Mouse (Mus musculus): ENCODE data around the gene BC025920. TPM values are rescaled to one million over a fixed set of nuclear protein-coding genes. Genes with fewer than 3 reads are reported as not detected.

BC025920 gene
- total and polyA plus RNA-seq, 2 experiments = 0.55 to 0.56 TPM

DNA sequence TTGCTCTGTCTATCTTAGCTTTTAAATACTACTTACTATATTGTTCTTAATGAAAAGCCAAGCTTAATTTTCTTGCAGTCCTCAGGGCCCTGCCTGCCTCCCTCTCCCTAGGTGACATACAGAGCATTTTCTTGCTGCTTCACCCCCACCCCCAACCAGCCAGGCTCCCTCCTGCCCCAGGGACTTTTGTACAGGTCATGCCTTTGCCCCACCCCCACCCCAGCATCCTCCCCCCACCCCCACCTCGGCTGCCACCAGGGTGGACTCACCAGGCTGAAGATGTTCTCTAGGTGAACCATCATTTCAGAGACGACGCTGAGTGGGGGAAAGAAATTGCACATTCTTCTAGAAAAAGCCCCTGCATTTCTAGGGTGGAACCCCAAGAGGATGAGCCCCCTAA, 7.7 kb upstream of the BC025920 start:
- WGBS = 56% methylated on average over 3 of the region's 3 CpGs
- peaks cover 6% of the 10 kb centered on the region; the same call in 1 of the 2 replicates for H3K4me1 ChIP-seq (ENCODE audit: control insufficient read depth, insufficient read depth, low read length)
- H3K79me2 ChIP-seq (ENCODE audit: control insufficient read depth, insufficient read depth, low read length) = no peaks in the 10 kb centered on the region
- H3K36me3 ChIP-seq (ENCODE audit: control insufficient read depth, insufficient read depth, low read length) = no peaks in the 10 kb centered on the region
- no peak overlapping the region for H3K4me3 ChIP-seq (ENCODE audit: insufficient read depth, low read depth, low read length)
- TF ChIP-seq CTCF (IDR thresholded peaks at IDR 0.05; ENCODE audit: low read depth, low read length) (no peak), POLR2A (IDR thresholded peaks at IDR 0.05; ENCODE audit: extremely low read depth, insufficient read depth, low read length) (no peak)
- H3K27ac ChIP-seq (replicated peaks; ENCODE audit: insufficient read depth, low read depth, low read length) = no peak overlapping the region
- H3K27me3 ChIP-seq (ENCODE audit: control insufficient read depth, insufficient read depth, low read length) = no peaks in the 10 kb centered on the region
- no peak overlapping the region for H3K9ac ChIP-seq (ENCODE audit: low read depth, low read length)
- DNase-seq (ENCODE audit: extremely low read depth, low read depth, low spot score) = no peak

DNA sequence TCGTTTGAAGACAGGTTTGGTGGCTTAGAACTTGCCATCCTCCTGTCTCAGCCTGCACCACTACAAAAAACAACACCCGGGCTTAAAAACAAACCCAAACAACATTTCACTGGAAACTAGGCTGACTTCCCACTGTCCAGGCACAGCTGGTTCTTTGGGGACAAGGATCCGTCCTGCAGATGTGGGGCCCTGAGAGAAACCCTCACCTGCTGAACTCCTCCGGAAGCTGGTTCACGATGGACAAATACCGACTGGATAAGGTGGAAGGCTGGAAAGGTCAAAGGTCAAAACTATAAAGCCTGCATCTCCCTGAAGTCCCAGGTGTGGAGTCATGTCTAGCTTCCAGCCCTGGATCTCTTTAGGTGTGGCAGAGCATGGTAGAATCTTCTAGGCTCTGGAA, 7.2 kb upstream of the BC025920 start:
- no peak overlapping the region for H3K9ac ChIP-seq (ENCODE audit: low read depth, low read length)
- TF ChIP-seq POLR2A (IDR thresholded peaks at IDR 0.05; ENCODE audit: extremely low read depth, insufficient read depth, low read length) = no peak
- TF ChIP-seq CTCF (IDR thresholded peaks at IDR 0.05; ENCODE audit: low read depth, low read length) = no peak
- no peaks in the 10 kb centered on the region for H3K27me3 ChIP-seq (ENCODE audit: control insufficient read depth, insufficient read depth, low read length)
- no peak overlapping the region for H3K27ac ChIP-seq (replicated peaks; ENCODE audit: insufficient read depth, low read depth, low read length)
- peaks cover 6% of the 10 kb centered on the region; the same call in 1 of the 2 replicates for H3K4me1 ChIP-seq (ENCODE audit: control insufficient read depth, insufficient read depth, low read length)
- H3K36me3 ChIP-seq (ENCODE audit: control insufficient read depth, insufficient read depth, low read length) = no peaks in the 10 kb centered on the region
- DNase-seq (ENCODE audit: extremely low read depth, low read depth, low spot score) = no peak
- WGBS = 25% methylated on average over 6 of the region's 6 CpGs
- no peaks in the 10 kb centered on the region for H3K79me2 ChIP-seq (ENCODE audit: control insufficient read depth, insufficient read depth, low read length)
- no peak overlapping the region for H3K4me3 ChIP-seq (ENCODE audit: insufficient read depth, low read depth, low read length)

DNA sequence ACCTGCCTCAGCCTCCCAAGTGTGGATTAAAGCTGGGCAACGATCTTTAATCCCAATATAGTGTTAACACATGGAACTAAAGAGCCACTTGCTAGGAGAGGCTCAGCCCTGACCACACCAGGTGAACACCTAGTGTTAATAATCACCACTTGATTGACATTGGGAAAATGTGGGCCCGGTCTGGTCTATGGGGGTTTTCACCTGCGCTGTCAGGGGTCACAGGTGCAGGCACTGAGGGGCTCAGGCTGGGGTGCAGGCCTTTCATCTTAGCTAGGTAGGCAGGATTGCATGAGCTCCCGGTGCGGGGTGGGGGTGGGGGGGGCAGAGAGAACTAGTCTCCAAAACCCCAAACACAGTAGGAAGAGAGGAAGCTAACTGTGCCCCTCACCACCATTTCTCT, 6.4 kb upstream of the BC025920 start:
- Histone ChIP-seq H3K9ac (ENCODE audit: low read depth, low read length) (no peak overlapping the region), H3K4me1 (ENCODE audit: control insufficient read depth, insufficient read depth, low read length) (peaks cover 7% of the 10 kb centered on the region), H3K79me2 (ENCODE audit: control insufficient read depth, insufficient read depth, low read length) (no peaks in the 10 kb centered on the region), H3K4me3 (ENCODE audit: insufficient read depth, low read depth, low read length) (no peak overlapping the region), H3K36me3 (ENCODE audit: control insufficient read depth, insufficient read depth, low read length) (no peaks in the 10 kb centered on the region), H3K27me3 (ENCODE audit: control insufficient read depth, insufficient read depth, low read length) (no peaks in the 10 kb centered on the region), H3K27ac (replicated peaks; ENCODE audit: insufficient read depth, low read depth, low read length) (no peak overlapping the region)
- TF ChIP-seq POLR2A (IDR thresholded peaks at IDR 0.05; ENCODE audit: extremely low read depth, insufficient read depth, low read length) = no peak
- TF ChIP-seq CTCF (IDR thresholded peaks at IDR 0.05; ENCODE audit: low read depth, low read length) = no peak
- 79% methylated on average over 5 of the region's 5 CpGs for WGBS
- DNase-seq (ENCODE audit: extremely low read depth, low read depth, low spot score) = no peak

DNA sequence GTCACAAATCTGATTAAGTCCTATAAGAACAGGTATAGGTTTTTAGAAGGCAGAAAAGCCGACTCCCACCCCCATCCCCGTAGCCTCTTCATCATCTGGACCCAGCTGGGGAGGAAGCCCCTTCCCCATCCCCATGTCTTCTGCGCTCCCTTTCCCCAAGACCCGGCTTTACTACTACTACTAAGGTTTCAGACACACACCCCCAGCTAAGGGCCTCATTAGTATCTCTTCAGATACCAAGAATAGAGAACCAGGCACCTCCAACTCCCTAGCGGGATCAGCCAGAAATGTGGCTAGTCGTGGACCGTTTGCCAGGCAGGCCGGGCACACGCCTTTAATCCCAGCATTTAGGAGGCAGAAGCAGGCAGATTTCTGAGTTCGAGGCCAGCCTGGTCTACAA, 6.0 kb upstream of the BC025920 start:
- Histone ChIP-seq H3K79me2 (ENCODE audit: control insufficient read depth, insufficient read depth, low read length) (no peaks in the 10 kb centered on the region), H3K27me3 (ENCODE audit: control insufficient read depth, insufficient read depth, low read length) (no peaks in the 10 kb centered on the region), H3K4me3 (ENCODE audit: insufficient read depth, low read depth, low read length) (no peak overlapping the region), H3K9ac (ENCODE audit: low read depth, low read length) (no peak overlapping the region), H3K4me1 (ENCODE audit: control insufficient read depth, insufficient read depth, low read length) (peaks cover 10% of the 10 kb centered on the region), H3K27ac (replicated peaks; ENCODE audit: insufficient read depth, low read depth, low read length) (no peak overlapping the region), H3K36me3 (ENCODE audit: control insufficient read depth, insufficient read depth, low read length) (no peaks in the 10 kb centered on the region)
- 81% methylated on average over 10 of the region's 10 CpGs for WGBS
- TF ChIP-seq CTCF (IDR thresholded peaks at IDR 0.05; ENCODE audit: low read depth, low read length) (no peak), POLR2A (IDR thresholded peaks at IDR 0.05; ENCODE audit: extremely low read depth, insufficient read depth, low read length) (no peak)
- no peak for DNase-seq (ENCODE audit: extremely low read depth, low read depth, low spot score)

DNA sequence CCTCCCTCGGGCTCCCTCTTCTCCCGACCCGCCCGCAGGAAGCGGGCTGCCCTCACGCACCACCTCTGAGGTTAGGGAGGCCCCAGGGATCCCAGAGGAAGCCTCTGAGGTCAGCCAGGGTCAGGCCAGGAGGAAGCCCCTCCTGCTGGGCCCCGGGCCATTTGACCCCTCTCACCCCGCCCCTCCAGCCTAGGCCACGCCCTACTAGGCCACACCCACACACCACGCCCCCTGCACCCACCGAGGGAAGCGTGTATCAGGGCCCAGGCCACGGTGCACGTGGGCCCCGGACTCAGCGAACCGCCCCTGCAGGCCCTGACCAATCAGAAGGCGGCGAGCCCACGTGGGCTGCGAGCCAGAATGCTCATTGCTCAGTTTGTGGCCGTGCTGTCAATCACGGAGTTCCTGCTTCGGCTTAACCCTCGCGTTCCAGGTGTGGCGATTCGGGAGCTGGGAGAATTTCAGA, 5.3 kb upstream of the BC025920 start, which contains the start of gene Tle6:
Gene Tle6, minus strand, starts transcription at position 336 of the 466 bp plus-strand sequence.
- Histone ChIP-seq H3K79me2 (ENCODE audit: control insufficient read depth, insufficient read depth, low read length) (no peaks in the 10 kb centered on the region), H3K36me3 (ENCODE audit: control insufficient read depth, insufficient read depth, low read length) (no peaks in the 10 kb centered on the region), H3K27ac (replicated peaks; ENCODE audit: insufficient read depth, low read depth, low read length) (peak within 1 kb of the TSS; percentile 30), H3K4me3 (ENCODE audit: insufficient read depth, low read depth, low read length) (peak within 1 kb of the TSS; percentile 15; the same call in 1 of the 2 replicates), H3K9ac (ENCODE audit: low read depth, low read length) (peak within 1 kb of the TSS; percentile 47), H3K4me1 (ENCODE audit: control insufficient read depth, insufficient read depth, low read length) (peaks cover 10% of the 10 kb centered on the region), H3K27me3 (ENCODE audit: control insufficient read depth, insufficient read depth, low read length) (no peaks in the 10 kb centered on the region)
- no peak for TF ChIP-seq CTCF (IDR thresholded peaks at IDR 0.05; ENCODE audit: low read depth, low read length)
- TF ChIP-seq POLR2A (IDR thresholded peaks at IDR 0.05; ENCODE audit: extremely low read depth, insufficient read depth, low read length) = no peak
- WGBS = under 1% methylated on average over 28 of the region's 28 CpGs
- DNase-seq (ENCODE audit: extremely low read depth, low read depth, low spot score) = peak; percentile 87

DNA sequence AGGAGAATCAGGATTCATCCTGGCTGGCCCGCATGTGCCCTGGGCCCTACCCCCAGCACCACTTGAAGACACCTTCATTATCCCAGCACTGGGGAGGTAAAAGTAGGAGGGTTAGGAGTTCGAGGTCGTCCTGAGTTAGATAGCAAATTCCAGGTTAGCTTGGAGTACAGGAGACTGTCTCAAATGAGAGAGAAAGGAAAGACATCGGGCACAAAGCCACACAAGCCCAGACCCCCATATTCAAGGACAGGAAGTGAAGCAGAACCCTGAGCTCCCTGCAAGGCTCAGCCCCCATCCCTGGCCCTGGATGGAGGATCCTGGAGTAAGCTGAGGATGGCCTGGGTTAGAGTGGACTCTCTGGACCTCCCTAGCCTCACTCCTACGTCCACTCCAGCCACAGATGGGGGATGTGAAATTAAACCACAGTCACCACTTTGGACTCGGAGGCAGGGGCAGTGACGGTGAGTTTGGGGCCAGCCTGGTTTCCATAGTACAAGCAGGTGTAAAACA, 4.6 kb upstream of the BC025920 start:
- no peaks in the 10 kb centered on the region for H3K36me3 ChIP-seq (ENCODE audit: control insufficient read depth, insufficient read depth, low read length)
- WGBS = 45% methylated on average over 7 of the region's 7 CpGs
- DNase-seq (ENCODE audit: extremely low read depth, low read depth, low spot score) = no peak
- peak overlapping the region; percentile 47; the same call in 1 of the 2 replicates for H3K9ac ChIP-seq (ENCODE audit: low read depth, low read length)
- no peaks in the 10 kb centered on the region for H3K79me2 ChIP-seq (ENCODE audit: control insufficient read depth, insufficient read depth, low read length)
- TF ChIP-seq POLR2A (IDR thresholded peaks at IDR 0.05; ENCODE audit: extremely low read depth, insufficient read depth, low read length) (no peak), CTCF (IDR thresholded peaks at IDR 0.05; ENCODE audit: low read depth, low read length) (no peak)
- H3K27ac ChIP-seq (replicated peaks; ENCODE audit: insufficient read depth, low read depth, low read length) = peak overlapping the region; percentile 30
- no peaks in the 10 kb centered on the region for H3K27me3 ChIP-seq (ENCODE audit: control insufficient read depth, insufficient read depth, low read length)
- peaks cover 10% of the 10 kb centered on the region for H3K4me1 ChIP-seq (ENCODE audit: control insufficient read depth, insufficient read depth, low read length)
- no peak overlapping the region for H3K4me3 ChIP-seq (ENCODE audit: insufficient read depth, low read depth, low read length)

Measured in liver, adult 2 months (tissue).